Mouse (Mus musculus) testis, adult 2 months (tissue): ENCODE measurements around the gene Dpm3.

Experiments used
- CTCF ChIP-seq: fragments of 200-500 bp; IDR thresholded peaks from 2 replicates; pipeline ENCODE4 v1.5.1; 2012; ENCODE audit warnings: low read depth, mild to moderate bottlenecking, inconsistent platforms, low read length, moderate library complexity; ENCODE audit not compliant: control insufficient read depth, insufficient read depth, insufficient replicate concordance
- POLR2A ChIP-seq: fragments of 200-500 bp; IDR thresholded peaks from 2 replicates; pipeline ENCODE4 v1.6.1; 2012; ENCODE audit warnings: low read depth, mild to moderate bottlenecking, inconsistent platforms, low read length, moderate library complexity; ENCODE audit not compliant: control insufficient read depth

DNA sequence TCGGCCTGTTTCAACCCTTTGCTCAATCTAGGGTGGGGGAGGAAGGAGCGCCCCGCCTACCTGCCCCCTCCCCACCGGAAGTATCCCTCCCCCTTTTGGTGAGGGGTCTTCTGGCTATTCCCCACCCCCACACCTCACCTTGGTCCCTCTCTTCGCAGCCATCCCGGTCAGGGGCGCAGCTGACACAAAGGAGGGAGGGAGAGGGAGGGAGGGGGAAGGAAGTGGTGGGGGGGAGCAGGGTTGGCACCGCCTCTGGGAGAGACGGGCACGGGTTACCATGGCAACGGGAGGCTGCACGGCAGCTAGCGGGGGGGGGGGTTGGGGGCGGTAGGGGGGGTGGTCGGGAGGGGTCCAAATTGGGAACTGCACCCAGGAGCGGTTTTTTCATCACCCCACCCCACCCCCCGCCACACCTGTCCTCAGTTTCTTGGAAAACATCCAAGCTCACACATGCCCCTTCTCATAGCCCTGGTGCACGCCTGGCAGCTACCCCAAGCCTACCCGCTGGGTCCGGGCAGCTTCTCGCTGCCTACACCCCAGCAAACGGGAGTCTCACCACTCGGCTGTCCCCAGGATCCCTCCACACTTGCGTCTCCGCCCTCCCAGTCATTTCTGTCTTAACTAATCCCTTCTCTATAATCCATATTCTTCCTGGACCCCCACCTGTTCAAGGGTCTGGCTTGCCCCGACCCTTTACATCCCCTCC lies 14.0 kb upstream of the Dpm3 start:
- TF ChIP-seq CTCF (no peak), POLR2A (no peak)
